Mouse (Mus musculus) inflammation-experienced regulatory T-cells, adult 6 months (primary cell): ENCODE data around the gene Camk2n2. TPM values are rescaled to one million over a fixed set of nuclear protein-coding genes. Genes with fewer than 3 reads are reported as not detected.
"Not testable (repeated sequence)": the region's sequence is repeated elsewhere in the genome, so short reads cannot be mapped to it uniquely, and the experiment has no call there.

ENCODE experiments used
- ATAC-seq: one replicate; pipeline ENCODE4 v1.8.0; 2017
- polyA plus RNA-seq, 3 experiments: library from polyadenylated mRNA; unstranded; fragments of 100-300 nt; shearing (Covaris generic); gene quantifications; one replicate each; pipeline ENCODE4 v1.2.1; 2017

Gene Camk2n2
- under 1 TPM in 1 of 3 experiments, not detected in 2; 0.43 TPM for polyA plus RNA-seq

DNA sequence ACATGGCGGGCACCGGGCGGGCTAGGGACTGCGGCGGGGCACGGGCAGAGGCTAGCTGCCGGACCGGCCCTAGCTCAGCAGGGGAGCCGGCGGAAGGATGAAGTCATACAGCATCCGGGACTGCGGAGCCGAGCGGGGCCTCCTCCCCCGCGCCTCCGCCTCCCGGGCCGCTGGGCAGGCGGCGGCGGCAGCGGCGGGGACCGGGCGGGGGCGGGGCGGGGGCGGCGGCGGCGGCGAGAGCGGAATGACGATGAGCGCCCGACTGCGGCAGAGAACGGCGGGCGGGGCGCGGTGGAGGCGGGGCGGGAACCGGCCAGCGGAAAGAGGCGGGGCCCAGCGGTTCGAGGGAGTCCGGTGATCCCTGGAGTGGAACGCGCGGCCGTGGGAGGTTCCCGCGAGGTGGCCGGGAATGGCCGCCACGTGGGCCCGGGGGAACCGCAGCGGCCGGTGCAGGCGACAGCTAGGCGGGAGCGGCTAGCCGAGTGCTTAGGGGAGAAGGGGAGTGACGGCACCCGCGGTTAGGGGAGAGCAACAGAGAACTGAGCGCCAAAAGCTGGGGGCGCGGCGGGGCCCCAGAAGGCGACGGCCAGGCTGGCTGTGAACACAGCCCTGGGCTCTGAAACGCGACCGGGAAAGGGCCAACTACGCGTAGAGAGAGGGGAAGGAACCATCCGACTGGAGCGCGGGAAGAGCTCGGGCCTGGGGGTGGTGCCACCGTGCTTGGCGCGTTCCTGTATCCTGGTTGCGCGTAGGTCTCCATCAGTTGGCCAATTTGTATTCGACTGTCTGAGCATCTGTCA is at the start of gene Camk2n2:
Gene Camk2n2, minus strand, starts transcription at position 97 of the 800 bp plus-strand sequence.
- peak; percentile 44 for ATAC-seq

DNA sequence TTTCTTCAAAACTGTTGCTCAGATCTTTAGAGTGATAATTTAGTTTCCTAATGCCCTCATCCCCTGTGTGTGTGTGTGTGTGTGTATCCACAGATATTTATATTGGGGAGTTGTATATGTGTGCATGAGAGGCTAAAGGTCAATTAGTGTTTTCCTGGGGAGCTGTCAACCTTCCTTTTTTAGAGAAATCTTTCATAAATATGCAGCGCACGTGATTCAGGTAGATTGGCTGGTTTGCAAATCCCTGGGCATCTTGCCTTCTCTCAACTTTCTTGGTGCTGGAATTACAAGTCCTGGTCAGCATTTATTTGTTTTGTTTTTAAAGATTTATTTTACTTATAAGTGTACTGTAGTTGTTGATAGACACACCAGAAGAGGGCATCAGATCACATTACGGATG is 49.2 kb upstream of the Camk2n2 start:
- no peak for ATAC-seq

DNA sequence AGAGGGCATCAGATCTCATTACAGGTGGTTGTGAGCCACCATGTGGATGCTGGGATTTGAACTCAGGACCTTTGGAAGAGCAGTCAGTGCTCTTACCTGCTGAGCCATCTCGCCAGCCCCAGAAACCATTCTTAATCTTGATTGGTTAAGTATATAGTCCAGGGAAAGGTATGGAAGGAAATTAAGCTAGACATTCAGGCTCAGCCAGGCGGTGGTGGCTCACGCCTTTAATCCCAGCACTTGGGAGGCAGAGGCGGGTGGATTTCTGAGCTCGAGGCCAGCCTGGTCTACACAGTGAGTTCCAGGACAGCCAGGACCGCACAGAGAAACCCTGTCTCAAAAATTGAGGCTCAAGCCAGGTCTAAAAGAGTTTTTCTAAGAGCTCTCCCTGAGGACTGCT is 46.9 kb upstream of the Camk2n2 start, which contains the start of gene Eif4g1:
Gene Eif4g1, plus strand, starts transcription at position 301 of the 400 bp plus-strand sequence.
- not testable (repeated sequence) for ATAC-seq

DNA sequence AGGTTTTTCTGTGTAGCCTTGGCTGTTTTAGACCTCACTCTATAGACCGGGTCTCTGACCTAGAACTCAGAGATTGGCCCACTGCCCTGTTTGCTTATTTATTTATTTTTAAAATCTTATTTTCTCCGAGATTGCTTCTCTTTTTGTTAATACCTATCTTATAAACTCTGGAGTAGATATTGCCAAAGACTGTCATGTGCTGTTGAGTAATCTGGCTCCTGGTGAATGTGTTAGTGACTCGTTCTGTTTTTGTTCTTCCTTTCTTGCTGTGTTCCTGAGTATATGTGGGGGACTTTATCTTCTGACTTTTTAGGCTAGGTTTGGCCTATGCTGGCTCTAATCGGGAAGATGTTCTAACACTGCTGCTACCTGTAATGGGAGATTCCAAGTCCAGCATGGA is 36.6 kb upstream of the Camk2n2 start:
- no peak for ATAC-seq

DNA sequence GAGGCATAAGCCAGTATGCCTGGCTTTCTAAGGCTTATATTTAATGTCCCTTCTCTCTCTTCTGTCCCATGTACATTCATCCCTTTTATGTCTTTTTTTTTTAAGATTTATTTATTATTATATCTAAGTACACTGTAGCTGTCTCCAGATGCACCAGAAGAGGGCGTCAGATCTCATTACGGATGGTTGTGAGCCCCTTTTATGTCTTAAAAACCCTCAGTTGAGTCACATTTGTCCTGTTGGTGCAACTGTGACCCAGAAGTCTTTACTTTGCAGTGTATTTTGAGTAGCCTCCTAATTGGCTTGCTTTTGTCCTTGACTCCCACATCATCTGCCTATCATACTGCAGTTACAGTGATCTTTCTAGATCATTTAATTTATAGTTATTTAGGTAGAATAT is 32.2 kb upstream of the Camk2n2 start:
- no peak for ATAC-seq

DNA sequence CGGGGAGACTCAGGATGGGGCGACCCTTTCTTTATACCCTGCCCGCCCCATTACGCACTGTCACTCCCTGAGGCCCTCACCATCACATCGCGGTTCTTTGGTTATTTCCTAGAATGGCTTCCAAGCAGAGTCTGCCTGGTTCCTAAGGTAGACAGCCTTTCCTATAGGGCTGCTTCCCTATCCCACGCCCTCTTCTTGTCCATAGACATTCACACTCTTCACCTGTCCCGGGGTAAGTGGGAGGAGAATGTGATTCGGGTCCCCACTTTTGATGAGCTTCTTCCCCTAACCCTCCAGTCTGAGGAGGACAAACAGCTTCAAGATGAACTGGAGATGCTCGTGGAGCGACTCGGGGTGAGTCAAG is 30.8 kb upstream of the Camk2n2 start:
- no peak for ATAC-seq

DNA sequence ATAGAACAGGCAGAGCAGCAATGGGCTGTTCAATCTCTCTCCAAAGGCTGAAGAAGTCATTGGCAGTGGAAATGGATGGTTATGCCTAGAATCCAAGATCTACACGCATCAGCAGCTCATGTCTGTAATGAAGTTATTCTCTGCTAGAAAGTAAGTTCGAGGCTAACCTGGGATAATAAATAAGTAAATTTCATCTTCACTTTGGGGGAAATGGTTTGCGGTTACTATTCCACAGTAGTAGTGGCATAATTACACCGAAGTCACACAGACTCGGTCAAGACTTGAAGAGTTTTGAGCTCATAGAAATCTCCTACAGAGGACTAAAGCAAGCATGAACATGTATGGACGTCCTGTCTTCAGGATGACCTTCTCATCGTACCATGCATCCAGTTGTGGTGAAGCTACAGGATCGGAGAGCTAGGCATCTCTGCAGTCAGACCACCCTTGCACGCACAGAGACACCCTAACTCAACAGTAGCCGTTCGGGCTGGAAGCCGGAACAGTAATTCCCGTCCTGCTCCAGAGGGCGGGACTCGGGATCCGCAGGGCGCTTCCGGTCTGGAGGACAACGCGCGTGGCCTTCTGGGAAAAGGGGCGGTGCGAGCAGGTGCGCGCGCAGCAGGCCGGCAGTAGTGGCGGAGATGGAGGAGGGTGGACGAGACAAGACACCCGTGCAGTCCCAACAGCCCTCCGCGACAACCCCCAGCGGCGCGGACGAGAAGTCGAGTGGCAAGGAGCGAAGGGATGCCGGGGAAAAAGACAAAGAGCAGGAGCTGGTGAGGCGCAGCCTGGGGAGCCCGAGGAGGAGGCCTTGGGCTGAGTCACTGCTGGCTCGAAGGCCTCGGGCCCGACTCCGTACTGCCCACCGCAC is 30.2 kb upstream of the Camk2n2 start, which contains the start of gene Psmd2:
Gene Psmd2, plus strand, starts transcription at position 577 of the 871 bp plus-strand sequence.
- ATAC-seq: peak; percentile 97

DNA sequence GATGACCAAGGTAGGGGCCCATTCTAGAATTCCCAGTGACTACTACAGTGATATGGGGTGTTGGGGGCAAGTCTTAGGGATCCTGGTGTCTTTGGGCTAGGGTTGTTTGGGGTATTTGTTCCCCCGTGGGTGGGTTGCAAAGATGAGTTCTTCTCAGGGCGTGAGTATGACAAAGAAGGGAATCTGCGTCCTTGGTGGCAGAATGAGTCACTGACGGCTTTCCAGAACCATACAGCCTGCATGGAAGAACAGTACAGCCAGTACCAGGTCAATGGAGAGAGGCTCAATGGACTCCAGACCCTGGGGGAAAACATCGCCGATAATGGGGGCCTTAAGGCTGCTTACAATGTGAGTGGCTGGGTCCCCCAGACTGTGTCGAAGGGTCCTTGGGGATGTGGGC is 22.8 kb upstream of the Camk2n2 start:
- no peak for ATAC-seq

DNA sequence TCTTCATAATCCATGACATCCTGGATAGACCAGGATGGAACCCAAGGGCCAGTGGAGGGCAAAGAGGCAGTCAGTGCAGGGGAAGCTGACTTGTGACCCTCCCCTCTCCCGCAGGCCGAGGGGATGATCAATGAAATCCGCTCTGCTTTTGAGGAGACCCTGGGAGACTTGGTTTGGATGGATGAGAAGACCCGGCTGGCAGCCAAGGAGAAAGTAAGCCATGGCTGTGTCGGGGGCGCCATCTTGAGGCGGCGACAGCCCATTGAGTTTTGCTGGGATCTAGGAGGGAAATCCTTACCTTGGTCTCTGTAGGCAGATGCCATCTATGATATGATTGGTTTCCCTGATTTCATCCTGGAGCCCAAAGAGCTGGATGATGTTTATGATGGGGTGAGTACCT is 21.1 kb upstream of the Camk2n2 start:
- ATAC-seq: peak; percentile 43

DNA sequence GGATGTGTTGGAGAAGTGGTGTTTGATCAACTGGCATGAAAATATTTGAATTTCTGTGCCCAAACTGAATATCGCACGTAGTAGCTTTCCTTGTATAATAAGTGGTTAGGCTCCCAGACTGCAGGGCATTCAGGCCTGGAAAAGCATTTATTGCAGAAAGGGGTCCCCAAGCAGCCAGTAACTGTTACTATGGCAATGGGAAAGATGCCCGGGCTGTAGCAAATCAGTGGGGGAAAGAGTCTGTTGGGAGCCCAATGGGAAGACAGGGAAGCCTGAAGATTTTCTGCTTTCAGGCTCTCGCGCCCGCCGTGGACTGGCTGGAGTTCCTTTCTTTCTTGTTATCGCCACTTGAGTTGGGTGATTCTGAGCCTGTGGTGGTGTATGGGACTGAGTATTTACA is 17.3 kb upstream of the Camk2n2 start:
- ATAC-seq: no peak

DNA sequence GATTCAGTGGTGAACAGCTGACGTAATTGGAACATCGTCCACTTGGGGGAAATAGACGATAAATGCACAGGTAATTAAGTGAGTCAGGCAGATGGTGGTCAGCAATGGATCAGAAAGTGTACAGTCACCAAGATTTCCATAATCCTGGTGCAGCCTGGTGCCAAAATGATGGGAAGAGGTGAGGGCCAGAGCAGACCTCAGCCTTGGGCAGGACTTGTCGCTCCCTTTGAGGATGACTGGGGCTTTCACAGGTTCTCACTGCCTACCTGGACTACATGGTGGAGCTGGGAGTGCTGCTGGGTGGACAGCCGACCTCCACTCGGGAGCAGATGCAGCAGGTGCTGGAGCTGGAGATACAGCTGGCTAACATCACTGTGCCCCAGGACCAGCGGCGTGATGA is 16.3 kb upstream of the Camk2n2 start:
- no peak for ATAC-seq

DNA sequence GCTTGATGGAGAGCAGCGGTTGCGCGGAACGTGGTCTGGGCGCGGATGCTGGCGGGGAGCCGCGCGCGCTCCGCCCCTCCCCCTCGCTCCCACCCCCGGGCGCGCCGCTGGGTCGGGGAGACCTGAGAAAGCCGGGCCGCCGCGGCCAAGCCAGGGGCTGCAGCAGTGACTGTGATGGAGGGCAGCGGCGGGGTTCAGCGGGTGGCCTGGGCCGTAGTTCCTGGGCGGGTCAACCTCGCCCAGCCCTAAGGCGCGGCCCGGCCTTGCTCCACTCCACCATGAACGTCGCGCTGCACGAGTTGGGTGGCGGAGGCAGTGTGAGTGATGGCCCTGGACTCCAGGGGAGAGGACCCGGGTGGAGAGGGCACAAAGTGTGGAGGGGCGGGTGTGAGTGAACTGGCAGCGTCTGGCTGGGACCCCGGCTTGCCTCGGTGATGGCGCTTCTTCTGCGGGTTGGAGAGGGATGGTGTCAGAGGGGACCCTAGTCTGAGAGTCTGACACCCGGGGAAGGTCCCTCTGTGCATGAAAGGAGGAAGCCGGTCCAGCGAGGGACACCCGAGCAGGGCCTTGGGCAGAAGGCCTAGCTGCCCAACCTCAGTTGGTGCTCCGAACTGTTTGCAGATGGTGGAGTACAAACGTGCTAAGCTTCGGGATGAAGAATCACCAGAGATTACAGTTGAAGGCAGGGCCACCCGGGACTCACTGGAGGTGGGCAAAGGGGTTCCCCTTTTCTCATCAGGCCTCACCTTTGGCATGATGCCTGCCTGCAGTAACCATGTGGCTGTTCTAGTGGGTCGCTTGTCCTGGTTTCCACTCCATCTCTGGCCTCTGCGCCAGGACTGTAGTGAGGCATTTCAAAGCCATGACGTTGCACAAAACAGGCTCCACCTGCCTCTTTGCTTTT is 8.9 kb upstream of the Camk2n2 start, which contains the start of gene Ece2:
Gene Ece2, plus strand, starts transcription at position 98 of the 904 bp plus-strand sequence.
- ATAC-seq: no peak

DNA sequence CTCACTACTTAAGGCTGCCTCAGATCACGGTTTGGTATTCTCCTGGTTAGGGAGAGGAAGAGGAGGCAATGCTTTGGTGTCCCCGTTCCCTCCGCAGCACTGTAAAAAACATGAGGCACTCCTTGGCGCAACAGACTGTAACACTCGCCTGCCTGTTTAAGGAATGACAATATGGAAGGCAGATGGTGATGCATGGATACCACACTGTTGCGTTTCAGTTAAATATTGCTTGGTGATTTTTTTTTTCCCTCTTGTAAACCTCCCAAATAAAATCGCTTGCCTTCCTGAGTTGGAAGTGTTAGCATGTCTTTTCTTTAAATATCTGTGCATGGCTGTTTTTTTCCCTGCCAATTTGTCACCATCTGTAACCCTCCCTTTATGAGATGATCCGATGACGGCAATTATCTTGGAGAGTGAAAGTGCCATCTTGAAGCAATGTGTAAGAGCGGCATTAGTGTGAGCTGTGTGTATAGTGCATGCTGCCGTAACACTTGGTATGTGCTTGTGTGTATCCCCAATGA is 7.8 kb upstream of the Camk2n2 start:
- ATAC-seq: no peak

DNA sequence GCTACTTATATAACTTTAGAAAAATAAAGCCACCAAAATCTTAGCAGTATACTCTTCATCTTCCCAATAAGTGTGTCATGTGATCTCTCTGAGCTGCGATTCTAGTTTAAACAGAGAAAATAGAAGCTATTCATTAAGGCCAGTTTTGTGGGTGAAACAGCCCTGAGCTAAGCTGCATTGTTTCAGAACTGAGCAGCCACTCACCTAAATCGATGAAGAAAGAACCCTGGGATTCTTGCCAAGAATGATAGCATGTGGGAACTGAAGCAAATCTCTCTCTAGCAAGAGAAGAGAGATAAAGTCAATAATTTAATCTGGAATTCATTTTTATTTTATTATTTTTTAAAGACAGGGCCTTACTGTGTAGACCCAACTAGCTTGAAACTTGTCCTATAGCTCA is 2.1 kb upstream of the Camk2n2 start:
- ATAC-seq: no peak

DNA sequence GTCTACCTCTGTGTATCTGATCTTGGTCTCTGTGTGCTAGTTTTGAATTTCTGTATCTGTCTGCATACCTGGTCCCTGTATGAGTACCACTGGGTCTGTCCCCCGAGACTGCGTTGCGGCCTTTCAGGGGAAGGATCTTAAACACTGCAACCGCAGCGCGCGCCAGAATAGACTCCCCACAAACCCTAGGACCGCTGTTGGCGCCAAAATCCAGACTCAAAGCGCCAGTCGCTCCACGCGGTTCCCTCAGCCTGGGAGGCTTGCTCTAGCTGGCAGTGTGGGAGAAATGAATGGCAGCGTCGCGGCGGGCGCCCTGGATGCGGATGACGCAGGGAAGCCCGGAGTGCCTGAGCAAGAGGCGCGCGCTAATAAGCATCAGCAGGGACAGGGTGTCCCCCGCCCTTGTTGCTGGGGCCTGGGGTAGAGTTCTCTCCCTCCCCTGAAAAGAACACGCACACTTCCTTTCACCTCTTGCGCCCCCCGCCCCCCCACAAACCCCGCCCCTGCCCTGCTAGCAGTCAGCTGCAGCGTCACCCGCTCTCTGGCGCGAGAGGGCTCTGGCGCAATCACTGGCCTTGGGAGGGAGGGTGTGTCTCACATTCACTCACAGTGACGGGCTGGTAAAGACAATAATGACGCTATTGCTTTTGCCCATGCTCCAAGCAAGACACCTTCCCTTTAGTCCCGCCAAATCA is 1.1 kb upstream of the Camk2n2 start:
- peak; percentile 11 for ATAC-seq

DNA sequence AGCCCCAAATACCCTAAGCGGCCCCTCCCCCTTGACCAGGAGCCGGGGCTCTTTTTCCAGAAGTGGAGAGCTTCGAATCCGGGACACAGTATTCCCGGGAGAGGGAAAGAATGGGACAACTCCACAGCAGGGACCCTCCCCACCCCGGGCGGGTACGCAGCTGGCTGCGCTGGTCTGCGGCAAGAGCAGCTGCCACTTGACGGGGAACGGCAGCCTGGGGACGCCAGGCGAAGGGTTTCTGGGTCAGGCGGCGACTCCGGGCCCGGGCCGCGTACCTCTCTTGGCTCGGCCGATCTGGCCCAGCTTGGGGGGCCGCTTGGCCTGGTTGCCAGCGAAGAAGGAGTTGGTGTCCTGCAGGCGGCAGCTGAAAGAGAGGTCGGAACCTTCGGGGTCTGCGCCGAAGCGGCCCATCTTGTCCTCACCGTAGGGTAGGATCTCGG is 316 bp downstream of the Camk2n2 start:
- ATAC-seq: peak; percentile 10

DNA sequence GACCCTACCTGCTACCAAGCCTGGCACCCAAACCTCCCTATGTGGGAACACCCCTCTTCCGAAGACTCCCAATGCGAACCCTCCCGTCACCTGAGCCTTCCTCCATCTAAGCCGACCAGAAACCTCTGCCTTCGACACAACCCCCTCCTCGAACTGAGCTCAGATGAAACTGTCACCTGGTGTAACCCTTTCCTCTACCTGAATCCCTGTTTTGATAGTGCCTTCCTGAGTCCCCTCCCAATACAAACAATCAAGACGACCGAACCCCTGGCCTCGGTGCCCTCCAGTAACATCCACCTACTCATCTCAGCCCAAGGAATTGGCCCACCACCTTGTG is 720 bp downstream of the Camk2n2 start:
- ATAC-seq: no peak

DNA sequence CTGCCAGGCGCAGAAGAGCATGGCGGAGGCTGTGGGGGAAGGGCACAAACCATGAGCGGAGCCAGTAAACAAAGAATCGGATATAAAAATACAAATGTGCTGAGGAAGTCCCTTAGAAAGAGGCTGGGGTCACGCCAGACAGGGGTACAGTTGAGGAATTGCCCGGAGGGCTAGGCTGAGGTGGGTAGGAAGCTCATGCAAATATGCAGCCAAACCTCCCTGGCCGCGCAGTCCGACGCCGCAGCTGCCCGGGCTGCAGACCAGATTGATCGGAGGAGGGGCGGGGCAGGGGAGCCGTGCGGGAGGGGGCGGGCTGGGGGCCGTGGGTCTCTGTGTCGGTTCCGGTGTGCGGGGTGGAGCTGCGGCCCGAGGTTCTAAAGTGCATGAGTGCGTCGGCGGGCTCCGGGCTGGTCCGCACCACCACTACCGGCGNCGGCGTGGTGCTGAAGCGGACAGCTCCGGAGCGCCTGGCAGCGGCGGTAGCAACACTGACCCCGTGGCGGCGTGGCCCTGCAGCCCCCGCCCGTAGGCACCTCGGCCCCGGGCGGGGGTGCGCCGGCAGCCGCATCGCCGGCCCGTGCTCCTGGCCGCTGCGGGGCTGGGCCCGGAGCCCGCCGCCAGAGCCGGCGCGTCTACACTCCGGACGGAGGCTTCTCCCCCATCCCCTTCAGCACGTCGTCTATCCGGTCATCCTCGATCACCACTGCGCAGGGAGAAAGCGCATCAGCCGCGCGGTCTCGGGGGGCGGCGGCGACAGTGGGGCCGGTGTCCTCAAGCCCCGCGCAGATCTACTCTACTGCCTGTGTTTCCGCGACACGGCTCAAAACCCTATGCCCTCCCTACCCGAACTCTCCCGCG is 1.3 kb downstream of the Camk2n2 start:
- ATAC-seq: no peak

DNA sequence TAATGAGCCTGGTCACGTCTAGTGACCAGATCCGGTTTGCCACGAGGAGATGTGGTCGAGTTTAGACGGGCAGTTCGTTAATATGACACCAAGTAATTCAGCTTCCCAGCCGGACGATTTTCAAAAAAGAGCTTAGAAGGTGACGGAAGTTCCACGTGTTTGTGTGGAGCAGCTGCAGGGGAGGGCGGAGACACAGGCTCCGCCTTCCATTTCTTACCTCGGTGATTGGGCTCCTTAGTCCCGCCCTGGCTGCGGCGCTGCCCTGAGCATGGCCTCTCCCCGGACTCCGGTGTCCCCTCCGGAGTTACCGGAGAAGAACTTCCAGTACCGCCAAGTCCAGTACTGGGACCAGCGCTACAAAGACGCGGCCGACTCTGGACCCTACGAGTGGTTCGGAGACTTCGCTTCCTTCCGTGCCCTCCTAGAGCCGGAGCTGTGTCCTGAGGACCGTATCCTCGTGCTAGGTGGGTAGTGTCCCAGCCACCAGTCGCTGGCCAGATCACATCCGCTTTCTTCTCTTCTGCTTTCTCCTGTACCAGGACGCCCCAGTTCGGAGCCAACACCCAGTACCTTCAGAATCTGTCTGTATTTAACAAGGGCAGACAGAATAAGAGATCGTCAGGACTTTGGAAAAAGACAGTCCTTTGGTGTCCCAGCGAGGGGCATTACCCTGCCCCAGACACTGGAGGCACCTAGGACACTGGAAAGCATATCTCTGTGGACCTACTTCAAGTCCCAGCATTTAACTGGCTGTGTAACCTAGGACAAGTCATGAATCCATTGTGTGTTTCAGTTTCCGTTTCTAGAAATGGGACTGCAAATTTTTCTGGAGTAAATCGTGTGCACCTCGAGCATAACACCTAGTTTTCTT is 9.5 kb downstream of the Camk2n2 start, which contains the start of the genes Eef1akmt4, Gm49333 and Alg3:
Gene Eef1akmt4, plus strand, starts transcription at position 237 of the 871 bp plus-strand sequence.
Gene Gm49333, plus strand, starts transcription at position 254 of the 871 bp plus-strand sequence.
Gene Alg3, minus strand, starts transcription at position 379 of the 871 bp plus-strand sequence.
- peak; percentile 96 for ATAC-seq
